Mouse (Mus musculus): ENCODE data around the gene Tgfb1i1. TPM values are rescaled to one million over a fixed set of nuclear protein-coding genes. Genes with fewer than 3 reads are reported as not detected.

Tgfb1i1 gene
- 45.0 TPM for polyA plus RNA-seq (2014; fragmentation: Illumina TruSeq; extraction: RNeasy Lipid Tissue Mini Kit (QIAGEN cat#74804); ENCODE audit: insufficient read depth, low read depth, low replicate concordance)

GRCm38 (mm10) chr7:128246496-128247391 lies at the start of gene Tgfb1i1:
Gene Tgfb1i1 (plus strand): TSS chr7:128246812.

GRCm38 (mm10) chr7:128206152-128206551 lies 40.5 kb upstream of the Tgfb1i1 start, which contains the start of gene Cox6a2:
Gene Cox6a2 (minus strand): TSS chr7:128206387.

GRCm38 (mm10) chr7:128236856-128237592 lies 9.6 kb upstream of the Tgfb1i1 start, which contains the start of gene Armc5:
Gene Armc5 (plus strand): TSS chr7:128237342.

GRCm38 (mm10) chr7:128237927-128238778 lies 8.5 kb upstream of the Tgfb1i1 start, which contains the start of gene 9130023H24Rik:
Gene 9130023H24Rik (minus strand): TSS chr7:128238031.

GRCm38 (mm10) chr7:128265411-128265810 lies 18.8 kb downstream of the Tgfb1i1 start, which contains the start of gene Slc5a2:
Gene Slc5a2 (plus strand): TSS chr7:128265657.

GRCm38 (mm10) chr7:128297617-128298480 lies 51.2 kb downstream of the Tgfb1i1 start, which contains the start of gene BC017158:
Gene BC017158 (minus strand): TSS chr7:128298170.

Other genes with a start within 250 kb of the Tgfb1i1 start
- 1.4 TPM for gene Trim72, start 242.9 kb upstream of the Tgfb1i1 start, polyA plus RNA-seq (2014; fragmentation: Illumina TruSeq; extraction: RNeasy Lipid Tissue Mini Kit (QIAGEN cat#74804); ENCODE audit: insufficient read depth, low read depth, low replicate concordance)
- gene Itgam, start 184.2 kb upstream of the Tgfb1i1 start, polyA plus RNA-seq (2014; fragmentation: Illumina TruSeq; extraction: RNeasy Lipid Tissue Mini Kit (QIAGEN cat#74804); ENCODE audit: insufficient read depth, low read depth, low replicate concordance), result 5.6 TPM
- 2.2 TPM for gene Gm49368, start 184.1 kb upstream of the Tgfb1i1 start, polyA plus RNA-seq (2014; fragmentation: Illumina TruSeq; extraction: RNeasy Lipid Tissue Mini Kit (QIAGEN cat#74804); ENCODE audit: insufficient read depth, low read depth, low replicate concordance)
- 11.9 TPM for gene Itgax, start 117.3 kb upstream of the Tgfb1i1 start, polyA plus RNA-seq (2014; fragmentation: Illumina TruSeq; extraction: RNeasy Lipid Tissue Mini Kit (QIAGEN cat#74804); ENCODE audit: insufficient read depth, low read depth, low replicate concordance)
- gene Itgad, start 92.4 kb upstream of the Tgfb1i1 start, polyA plus RNA-seq (2014; fragmentation: Illumina TruSeq; extraction: RNeasy Lipid Tissue Mini Kit (QIAGEN cat#74804); ENCODE audit: insufficient read depth, low read depth, low replicate concordance), result 0.73 TPM
- 84.3 TPM for gene Cox6a2, start 40.4 kb upstream of the Tgfb1i1 start, polyA plus RNA-seq (2014; fragmentation: Illumina TruSeq; extraction: RNeasy Lipid Tissue Mini Kit (QIAGEN cat#74804); ENCODE audit: insufficient read depth, low read depth, low replicate concordance)
- 10.1 TPM for gene Armc5, start 9.5 kb upstream of the Tgfb1i1 start, polyA plus RNA-seq (2014; fragmentation: Illumina TruSeq; extraction: RNeasy Lipid Tissue Mini Kit (QIAGEN cat#74804); ENCODE audit: insufficient read depth, low read depth, low replicate concordance)
- gene 9130023H24Rik, start 8.8 kb upstream of the Tgfb1i1 start, polyA plus RNA-seq (2014; fragmentation: Illumina TruSeq; extraction: RNeasy Lipid Tissue Mini Kit (QIAGEN cat#74804); ENCODE audit: insufficient read depth, low read depth, low replicate concordance), result 2.4 TPM
- gene Slc5a2, start 18.8 kb downstream of the Tgfb1i1 start, polyA plus RNA-seq (2014; fragmentation: Illumina TruSeq; extraction: RNeasy Lipid Tissue Mini Kit (QIAGEN cat#74804); ENCODE audit: insufficient read depth, low read depth, low replicate concordance), result not detected
- 9.6 TPM for gene BC017158, start 51.4 kb downstream of the Tgfb1i1 start, polyA plus RNA-seq (2014; fragmentation: Illumina TruSeq; extraction: RNeasy Lipid Tissue Mini Kit (QIAGEN cat#74804); ENCODE audit: insufficient read depth, low read depth, low replicate concordance)
- gene Rgs10, start 171.9 kb downstream of the Tgfb1i1 start, polyA plus RNA-seq (2014; fragmentation: Illumina TruSeq; extraction: RNeasy Lipid Tissue Mini Kit (QIAGEN cat#74804); ENCODE audit: insufficient read depth, low read depth, low replicate concordance), result 46.1 TPM
- 40.1 TPM for gene Tial1, start 214.9 kb downstream of the Tgfb1i1 start, polyA plus RNA-seq (2014; fragmentation: Illumina TruSeq; extraction: RNeasy Lipid Tissue Mini Kit (QIAGEN cat#74804); ENCODE audit: insufficient read depth, low read depth, low replicate concordance)